Mouse (Mus musculus): ENCODE results near the gene Raet1e. TPM values are rescaled to one million over a fixed set of nuclear protein-coding genes. Genes with fewer than 3 reads are reported as not detected.
A peak's percentile ranks its signal among the peaks of the same experiment; 100 is the strongest.

Raet1e gene
- polyA plus RNA-seq, 2 experiments: 0.57 to 1.4 TPM

- Histone ChIP-seq H3K4me2 (ENCODE audit: low read depth) (no peak overlapping the region), H3K4me3 (ENCODE audit: insufficient read depth in 1 of 2, low read depth in 2 of 2, low read length in 2 of 2) (no peak overlapping the region), H3K9ac (replicated peaks) (no peak overlapping the region), H3K36me3 (replicated peaks; ENCODE audit: control insufficient read depth, insufficient read depth, low read depth) (no peaks in the 10 kb centered on the region), H3K4me1 (replicated peaks; ENCODE audit: control insufficient read depth in 2 of 2, insufficient read depth in 2 of 2, low read length in 1 of 2) (no peaks in the 10 kb centered on the region), H3K9me3 (ENCODE audit: control insufficient read depth, low read length) (no peaks in the 10 kb centered on the region), H3K27me3 (ENCODE audit: control insufficient read depth, insufficient read depth, low read length) (no peaks in the 10 kb centered on the region), H3K27ac (no peak overlapping the region)
- WGBS (ENCODE audit: insufficient replicate concordance): 41% methylated on average over 5 of the region's 5 CpGs
- TF ChIP-seq CTCF (IDR thresholded peaks at IDR 0.05; ENCODE audit: low read depth): no peak
- ATAC-seq (ENCODE audit: insufficient read depth): no peak
- DNase-seq (ENCODE audit: low read depth in 3 of 3, low spot score in 3 of 3): no peak
Observed at GRCm38 (mm10) chr10:22297033-22297762, 138.8 kb downstream of the Raet1e start.

GRCm38 (mm10) chr10:22297766-22298461, 139.5 kb downstream of the Raet1e start:
- WGBS (ENCODE audit: insufficient replicate concordance): 61% methylated on average over 8 of the region's 8 CpGs
- H3K4me3 ChIP-seq (ENCODE audit: insufficient read depth in 1 of 2, low read depth in 2 of 2, low read length in 2 of 2): no peak overlapping the region
- DNase-seq (ENCODE audit: low read depth in 3 of 3, low spot score in 3 of 3): no peak
- ATAC-seq (ENCODE audit: insufficient read depth): no peak
- no peaks in the 10 kb centered on the region for H3K36me3 ChIP-seq (replicated peaks; ENCODE audit: control insufficient read depth, insufficient read depth, low read depth)
- no peak overlapping the region for H3K27ac ChIP-seq
- no peak overlapping the region for H3K4me2 ChIP-seq (ENCODE audit: low read depth)
- H3K9ac ChIP-seq (replicated peaks): no peak overlapping the region
- no peak for TF ChIP-seq CTCF (IDR thresholded peaks at IDR 0.05; ENCODE audit: low read depth)
- no peak for TF ChIP-seq EP300 (IDR thresholded peaks at IDR 0.05; ENCODE audit: low read depth)
- H3K9me3 ChIP-seq (ENCODE audit: control insufficient read depth, low read length): no peaks in the 10 kb centered on the region
- no peaks in the 10 kb centered on the region; a peak in 1 of 4 replicates for H3K4me1 ChIP-seq (replicated peaks; ENCODE audit: control insufficient read depth in 2 of 2, insufficient read depth in 2 of 2, low read length in 1 of 2)
- H3K27me3 ChIP-seq (ENCODE audit: control insufficient read depth, insufficient read depth, low read length): no peaks in the 10 kb centered on the region

- H3K9ac ChIP-seq (replicated peaks): no peak overlapping the region
- 37% methylated on average over 2 of the region's 2 CpGs for WGBS (ENCODE audit: insufficient replicate concordance)
- no peaks in the 10 kb centered on the region for H3K27me3 ChIP-seq (ENCODE audit: control insufficient read depth, insufficient read depth, low read length)
- H3K4me2 ChIP-seq (ENCODE audit: low read depth): no peak overlapping the region
- H3K4me1 ChIP-seq (replicated peaks; ENCODE audit: control insufficient read depth in 2 of 2, insufficient read depth in 2 of 2, low read length in 1 of 2): no peaks in the 10 kb centered on the region; a peak in 1 of 4 replicates
- DNase-seq (ENCODE audit: low read depth in 3 of 3, low spot score in 3 of 3): no peak
- H3K36me3 ChIP-seq (replicated peaks; ENCODE audit: control insufficient read depth, insufficient read depth, low read depth): no peaks in the 10 kb centered on the region
- TF ChIP-seq EP300 (IDR thresholded peaks at IDR 0.05; ENCODE audit: low read depth): no peak
- no peak for TF ChIP-seq CTCF (IDR thresholded peaks at IDR 0.05; ENCODE audit: low read depth)
- no peaks in the 10 kb centered on the region for H3K9me3 ChIP-seq (ENCODE audit: control insufficient read depth, low read length)
- no peak for ATAC-seq (ENCODE audit: insufficient read depth)
- H3K4me3 ChIP-seq (ENCODE audit: insufficient read depth in 1 of 2, low read depth in 2 of 2, low read length in 2 of 2): no peak overlapping the region
- H3K27ac ChIP-seq: no peak overlapping the region
Observed at GRCm38 (mm10) chr10:22299324-22299723, 141.0 kb downstream of the Raet1e start.

- Histone ChIP-seq H3K4me1 (replicated peaks; ENCODE audit: control insufficient read depth in 2 of 2, insufficient read depth in 2 of 2, low read length in 1 of 2) (no peaks in the 10 kb centered on the region; a peak in 1 of 4 replicates), H3K36me3 (replicated peaks; ENCODE audit: control insufficient read depth, insufficient read depth, low read depth) (no peaks in the 10 kb centered on the region), H3K27me3 (ENCODE audit: control insufficient read depth, insufficient read depth, low read length) (no peaks in the 10 kb centered on the region), H3K4me3 (ENCODE audit: insufficient read depth in 1 of 2, low read depth in 2 of 2, low read length in 2 of 2) (no peak overlapping the region), H3K27ac (no peak overlapping the region), H3K9ac (replicated peaks) (no peak overlapping the region), H3K4me2 (ENCODE audit: low read depth) (0 out of 2 replicates have a peak overlapping the region, but pooled peaks have one; percentile 8), H3K9me3 (ENCODE audit: control insufficient read depth, low read length) (no peaks in the 10 kb centered on the region)
- WGBS (ENCODE audit: insufficient replicate concordance): 29% methylated on average over 1 of the region's 1 CpGs
- ATAC-seq (ENCODE audit: insufficient read depth) (no peak), DNase-seq (ENCODE audit: low read depth in 3 of 3, low spot score in 3 of 3) (no peak)
- no peak for TF ChIP-seq EP300 (IDR thresholded peaks at IDR 0.05; ENCODE audit: low read depth)
- no peak for TF ChIP-seq CTCF (IDR thresholded peaks at IDR 0.05; ENCODE audit: low read depth)
Observed at GRCm38 (mm10) chr10:22301641-22302040, 143.3 kb downstream of the Raet1e start.

GRCm38 (mm10) chr10:22302344-22303057, 144.1 kb downstream of the Raet1e start:
- H3K4me1 ChIP-seq (replicated peaks; ENCODE audit: control insufficient read depth in 2 of 2, insufficient read depth in 2 of 2, low read length in 1 of 2): no peaks in the 10 kb centered on the region; a peak in 1 of 4 replicates
- H3K36me3 ChIP-seq (replicated peaks; ENCODE audit: control insufficient read depth, insufficient read depth, low read depth): no peaks in the 10 kb centered on the region
- no peak overlapping the region for H3K27ac ChIP-seq
- H3K9ac ChIP-seq (replicated peaks): no peak overlapping the region
- peak overlapping the region in 1 of 2 experiments; percentile 4; a peak in 2 of 4 replicates for H3K4me3 ChIP-seq (ENCODE audit: insufficient read depth in 1 of 2, low read depth in 2 of 2, low read length in 2 of 2)
- WGBS (ENCODE audit: insufficient replicate concordance): 25% methylated on average over 5 of the region's 5 CpGs
- no peaks in the 10 kb centered on the region for H3K27me3 ChIP-seq (ENCODE audit: control insufficient read depth, insufficient read depth, low read length)
- DNase-seq (ENCODE audit: low read depth in 3 of 3, low spot score in 3 of 3) (no peak), ATAC-seq (ENCODE audit: insufficient read depth) (no peak)
- H3K9me3 ChIP-seq (ENCODE audit: control insufficient read depth, low read length): no peaks in the 10 kb centered on the region
- no peak overlapping the region for H3K4me2 ChIP-seq (ENCODE audit: low read depth)
- TF ChIP-seq EP300 (IDR thresholded peaks at IDR 0.05; ENCODE audit: low read depth) (no peak), CTCF (IDR thresholded peaks at IDR 0.05; ENCODE audit: low read depth) (no peak)
